Mouse (Mus musculus) liver, embryonic 11.5 days (tissue): ENCODE data around the gene Nt5e. TPM values are rescaled to one million over a fixed set of nuclear protein-coding genes. Genes with fewer than 3 reads are reported as not detected.

Source experiments
- ATAC-seq: fragments of 200-750 bp; cut with Nextera tagmentation; replicated peaks from 2 replicates; pipeline ENCODE4 v1.8.0; 2017; ENCODE audit warnings: moderate number of reproducible peaks, mild to moderate bottlenecking, moderate TSS enrichment, moderate library complexity; ENCODE audit not compliant: low FRiP score
- DNase-seq: peaks from one replicate; pipeline ENCODE4 v3.0.0-alpha.2; 2017; ENCODE audit warnings: low spot score
- H3K27ac ChIP-seq: fragments of 300-500 bp; sonication (generic); 2 replicates; pipeline ENCODE4 v1.5.1; 2014; ENCODE audit warnings: mild to moderate bottlenecking, low read depth, low read length, control low read depth
- H3K27me3 ChIP-seq: fragments of 300-500 bp; sonication (generic); replicated peaks from 2 replicates; pipeline ENCODE4 v1.6.1; 2014; ENCODE audit warnings: low read length, mixed read lengths; ENCODE audit not compliant: control insufficient read depth, insufficient read depth
- H3K36me3 ChIP-seq: fragments of 300-500 bp; sonication (generic); 2 replicates; pipeline ENCODE4 v1.6.1; 2014; ENCODE audit warnings: mild to moderate bottlenecking, low read length, moderate library complexity, mixed read lengths; ENCODE audit not compliant: control insufficient read depth, insufficient read depth
- H3K4me1 ChIP-seq: fragments of 300-500 bp; sonication (generic); replicated peaks from 2 replicates; pipeline ENCODE4 v1.6.1; 2014; ENCODE audit warnings: low read length, mixed read lengths; ENCODE audit not compliant: control insufficient read depth, insufficient read depth
- H3K4me2 ChIP-seq: fragments of 300-500 bp; sonication (generic); 2 replicates; pipeline ENCODE4 v1.6.1; 2014; ENCODE audit warnings: mild to moderate bottlenecking, control low read depth, moderate library complexity
- H3K4me3 ChIP-seq: fragments of 300-500 bp; sonication (generic); 2 replicates; pipeline ENCODE4 v1.5.1; 2014; ENCODE audit warnings: low read depth, low read length, control low read depth
- H3K9ac ChIP-seq: fragments of 300-500 bp; sonication (generic); 2 replicates; pipeline ENCODE4 v1.6.1; 2014; ENCODE audit warnings: low read depth, low read length, control low read depth
- H3K9me3 ChIP-seq: fragments of 300-500 bp; sonication (generic); 2 replicates; pipeline ENCODE4 v1.6.1; 2016; ENCODE audit warnings: low read length, inconsistent platforms, mixed read lengths; ENCODE audit not compliant: control insufficient read depth
- WGBS: fragments of 180-500 bp; shearing (Covaris S2); extraction: QIAGEN DNeasy Blood & Tissue Kit; methylation state at CpG from one replicate; pipeline ENCODE4 v1.1.7; 2014; 5-methylcytosine and 5-hydroxymethylcytosine counted together
- polyA plus RNA-seq: library from polyadenylated mRNA; unstranded; fragments of >200 nt; fragmentation: Nextera tagmentation; extraction: Ambion mirVana; gene quantifications from 2 replicates; pipeline ENCODE4 v1.2.1, GENCODE M21; 2014

Nt5e gene
- polyA plus RNA-seq, 1 experiment from 2014 or later: 6.3 TPM

DNA sequence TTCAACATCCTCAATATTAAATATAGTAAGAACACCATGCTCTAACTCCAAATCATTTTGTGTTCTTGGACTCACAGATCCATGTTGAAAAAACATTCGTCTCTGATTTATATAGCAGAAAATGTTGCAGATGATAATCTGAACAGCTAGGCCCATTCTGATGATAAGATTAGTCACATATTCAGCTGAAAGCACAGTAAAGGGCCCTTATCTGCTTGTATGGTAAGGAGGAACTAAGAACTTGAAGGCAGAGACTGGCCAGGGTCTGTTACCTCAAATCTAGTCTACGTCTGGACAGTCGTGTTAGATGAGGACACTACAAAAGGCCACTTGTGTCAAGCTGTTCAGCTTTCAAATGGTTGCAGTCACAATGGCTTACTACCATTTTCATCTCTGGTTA is 52.1 kb downstream of the Nt5e start:
- Histone ChIP-seq H3K4me3 (no peak overlapping the region), H3K27ac (no peak overlapping the region), H3K27me3 (no peaks in the 10 kb centered on the region), H3K9ac (no peak overlapping the region), H3K36me3 (peaks cover 5% of the 10 kb centered on the region; the same call in 1 of the 2 replicates), H3K4me2 (no peak overlapping the region), H3K9me3 (no peaks in the 10 kb centered on the region), H3K4me1 (no peaks in the 10 kb centered on the region)
- ATAC-seq: no peak
- no peak for DNase-seq
- WGBS: 56% methylated on average over 3 of the region's 3 CpGs

- DNase-seq (no peak), ATAC-seq (peak; percentile 63)
- 45% methylated on average over 7 of the region's 7 CpGs for WGBS
- Histone ChIP-seq H3K27me3 (no peaks in the 10 kb centered on the region), H3K9me3 (no peaks in the 10 kb centered on the region), H3K4me3 (no peak overlapping the region), H3K4me2 (no peak overlapping the region), H3K27ac (no peak overlapping the region), H3K9ac (no peak overlapping the region), H3K4me1 (no peaks in the 10 kb centered on the region), H3K36me3 (peaks cover 2% of the 10 kb centered on the region; the same call in 1 of the 2 replicates)
These were observed 53.1 kb downstream of the Nt5e start for GRCm38 (mm10) chr9:88380076-88380475.

- no peak for ATAC-seq
- H3K4me1 ChIP-seq: no peaks in the 10 kb centered on the region
These were observed 53.5 kb downstream of the Nt5e start for GRCm38 (mm10) chr9:88380542-88380941.

GRCm38 (mm10) chr9:88388826-88389225 is 61.8 kb downstream of the Nt5e start:
- Histone ChIP-seq H3K27me3 (no peaks in the 10 kb centered on the region), H3K4me3 (no peak overlapping the region), H3K9me3 (no peaks in the 10 kb centered on the region), H3K4me2 (no peak overlapping the region), H3K4me1 (no peaks in the 10 kb centered on the region), H3K36me3 (peaks cover 6% of the 10 kb centered on the region; the same call in 1 of the 2 replicates), H3K27ac (no peak overlapping the region), H3K9ac (no peak overlapping the region)
- no peak for DNase-seq
- WGBS: 89% methylated on average over 5 of the region's 5 CpGs
- no peak for ATAC-seq

More at GRCm38 (mm10) chr9:88380542-88380941, 53.5 kb downstream of the Nt5e start:
- no peaks in the 10 kb centered on the region for H3K27me3 ChIP-seq
- DNase-seq: no peak
- no peak overlapping the region for H3K4me2 ChIP-seq
- H3K27ac ChIP-seq: no peak overlapping the region
- H3K36me3 ChIP-seq: peaks cover 2% of the 10 kb centered on the region; the same call in 1 of the 2 replicates
- 62% methylated on average over 1 of the region's 1 CpGs for WGBS
- no peak overlapping the region for H3K4me3 ChIP-seq
- no peaks in the 10 kb centered on the region for H3K9me3 ChIP-seq
- no peak overlapping the region for H3K9ac ChIP-seq

- no peaks in the 10 kb centered on the region for H3K4me1 ChIP-seq
- H3K4me3 ChIP-seq: no peak overlapping the region
- H3K36me3 ChIP-seq: peaks cover 11% of the 10 kb centered on the region; the same call in 1 of the 2 replicates
- no peak for DNase-seq
- H3K4me2 ChIP-seq: no peak overlapping the region
- H3K27me3 ChIP-seq: no peaks in the 10 kb centered on the region
- WGBS: 85% methylated on average over 8 of the region's 8 CpGs
- no peak overlapping the region for H3K9ac ChIP-seq
- H3K9me3 ChIP-seq: no peaks in the 10 kb centered on the region
- ATAC-seq: no peak
- H3K27ac ChIP-seq: no peak overlapping the region
These were observed 67.9 kb downstream of the Nt5e start for GRCm38 (mm10) chr9:88394852-88395251.

- DNase-seq (no peak), ATAC-seq (no peak)
- Histone ChIP-seq H3K36me3 (peaks cover 9% of the 10 kb centered on the region; the same call in 1 of the 2 replicates), H3K4me1 (no peaks in the 10 kb centered on the region), H3K27me3 (no peaks in the 10 kb centered on the region), H3K9ac (no peak overlapping the region), H3K4me3 (no peak overlapping the region), H3K27ac (no peak overlapping the region), H3K9me3 (no peaks in the 10 kb centered on the region), H3K4me2 (no peak overlapping the region)
- 70% methylated on average over 1 of the region's 1 CpGs for WGBS
These were observed 71.5 kb downstream of the Nt5e start for GRCm38 (mm10) chr9:88398461-88398860.

DNA sequence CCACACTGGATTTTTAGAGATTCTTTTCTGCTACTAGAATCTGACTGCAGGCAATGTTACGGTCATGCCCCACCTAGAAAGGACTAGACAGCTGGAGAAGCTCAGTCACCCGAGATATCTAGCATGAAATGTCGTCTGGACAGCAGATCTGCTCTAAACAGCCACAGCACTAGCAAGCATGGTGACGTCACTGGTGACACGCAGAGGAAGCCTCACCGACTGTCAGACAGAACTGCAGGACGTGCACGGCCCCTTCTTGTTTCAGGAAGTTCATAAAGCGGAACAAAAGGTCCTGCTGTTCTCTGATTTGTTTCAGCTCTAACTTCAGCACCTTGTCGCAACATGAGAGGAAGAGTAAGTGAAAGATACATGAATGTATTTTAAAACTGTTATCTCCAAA is 77.1 kb downstream of the Nt5e start:
- Histone ChIP-seq H3K9me3 (no peaks in the 10 kb centered on the region), H3K27me3 (no peaks in the 10 kb centered on the region), H3K4me3 (no peak overlapping the region), H3K4me2 (peak overlapping the region; percentile 31; the same call in 1 of the 2 replicates), H3K36me3 (peaks cover 6% of the 10 kb centered on the region; the same call in 1 of the 2 replicates), H3K4me1 (no peaks in the 10 kb centered on the region), H3K27ac (no peak overlapping the region), H3K9ac (no peak overlapping the region)
- 40% methylated on average over 10 of the region's 10 CpGs for WGBS
- ATAC-seq (peak; percentile 92), DNase-seq (no peak)

DNA sequence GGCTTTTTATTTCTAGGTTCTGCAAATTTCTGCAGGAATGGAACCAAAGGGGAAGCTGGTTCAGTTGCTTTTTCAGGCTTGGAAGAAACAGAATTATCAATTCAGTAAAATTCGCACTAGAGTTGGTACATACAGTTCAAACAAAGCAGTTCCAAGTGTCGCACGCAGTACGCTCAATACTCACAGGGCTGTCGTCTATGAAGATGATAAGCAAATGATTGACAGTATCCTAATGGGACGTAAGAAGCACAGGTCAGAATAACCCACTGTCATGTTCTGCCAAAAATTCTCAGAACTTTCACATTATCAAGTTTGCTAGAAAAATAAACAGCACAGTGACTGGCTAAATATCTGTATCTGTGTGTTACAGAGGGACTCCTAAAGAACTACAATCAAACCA is 77.5 kb downstream of the Nt5e start:
- Histone ChIP-seq H3K9ac (no peak overlapping the region), H3K4me1 (no peaks in the 10 kb centered on the region), H3K9me3 (no peaks in the 10 kb centered on the region), H3K27me3 (no peaks in the 10 kb centered on the region), H3K36me3 (peaks cover 8% of the 10 kb centered on the region; the same call in 1 of the 2 replicates), H3K4me3 (no peak overlapping the region), H3K4me2 (peak overlapping the region; percentile 31; the same call in 1 of the 2 replicates), H3K27ac (no peak overlapping the region)
- no peak for ATAC-seq
- 69% methylated on average over 6 of the region's 6 CpGs for WGBS
- no peak for DNase-seq

DNA sequence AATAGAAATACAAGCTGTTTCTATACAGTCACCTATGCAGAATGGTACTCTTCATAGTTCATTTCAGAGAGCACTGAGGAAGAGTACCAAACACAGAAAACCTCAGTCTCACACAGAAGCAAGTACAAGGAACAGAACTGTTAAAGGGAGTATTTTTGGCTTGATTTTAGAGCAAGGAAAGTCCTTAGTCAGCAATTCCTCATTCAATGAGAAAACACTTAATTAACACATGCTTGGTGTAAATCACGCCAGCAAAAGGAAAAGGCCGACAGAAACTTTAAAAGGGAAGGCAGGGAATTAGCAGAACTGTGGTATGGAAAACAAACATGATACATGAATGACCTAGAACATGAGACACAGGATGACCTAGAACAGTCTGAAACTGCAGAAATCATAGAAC is 83.0 kb downstream of the Nt5e start:
- no peaks in the 10 kb centered on the region for H3K27me3 ChIP-seq
- no peaks in the 10 kb centered on the region for H3K9me3 ChIP-seq
- no peak overlapping the region for H3K4me2 ChIP-seq
- H3K4me3 ChIP-seq: no peak overlapping the region
- WGBS: 83% methylated on average over 2 of the region's 2 CpGs
- H3K4me1 ChIP-seq: no peaks in the 10 kb centered on the region
- H3K36me3 ChIP-seq: peaks cover 3% of the 10 kb centered on the region; the same call in 1 of the 2 replicates
- no peak overlapping the region for H3K9ac ChIP-seq
- no peak overlapping the region for H3K27ac ChIP-seq
- ATAC-seq (no peak), DNase-seq (no peak)
